Mouse (Mus musculus): ENCODE data around the gene Atp8a2. TPM values are rescaled to one million over a fixed set of nuclear protein-coding genes. Genes with fewer than 3 reads are reported as not detected.

Atp8a2 gene
- polyA plus RNA-seq, 2 experiments: 0.70 to 1.7 TPM

GRCm38 (mm10) chr14:59762227-59762626, 434.8 kb downstream of the Atp8a2 start:
- H3K27me3 ChIP-seq (ENCODE audit: control insufficient read depth, insufficient read depth, low read length): no peaks in the 10 kb centered on the region
- no peaks in the 10 kb centered on the region for H3K36me3 ChIP-seq (ENCODE audit: control insufficient read depth, insufficient read depth, low read length)
- H3K4me1 ChIP-seq (ENCODE audit: control insufficient read depth, insufficient read depth, low read length): peaks cover 30% of the 10 kb centered on the region
- H3K27ac ChIP-seq (replicated peaks; ENCODE audit: low read depth, low read length): no peak overlapping the region
- no peak for TF ChIP-seq POLR2A (IDR thresholded peaks at IDR 0.05; ENCODE audit: borderline replicate concordance, extremely low read depth, insufficient read depth, insufficient read length)
- WGBS: 47% methylated on average over 3 of the region's 3 CpGs
- no peak for ATAC-seq (ENCODE audit: low FRiP score, low read depth)
- DNase-seq (ENCODE audit: low spot score): no peak
- no peak overlapping the region for H3K4me2 ChIP-seq (replicated peaks; ENCODE audit: low read depth, low read length, severe bottlenecking)
- H3K9ac ChIP-seq (ENCODE audit: low read depth, low read length, severe bottlenecking): no peak overlapping the region
- no peak overlapping the region for H3K4me3 ChIP-seq (replicated peaks; ENCODE audit: low read length)
- no peaks in the 10 kb centered on the region for H3K9me3 ChIP-seq (ENCODE audit: control insufficient read depth, low read length)

- H3K27me3 ChIP-seq (ENCODE audit: control insufficient read depth, insufficient read depth, low read length): no peaks in the 10 kb centered on the region
- no peak overlapping the region for H3K4me3 ChIP-seq (replicated peaks; ENCODE audit: low read length)
- H3K4me2 ChIP-seq (replicated peaks; ENCODE audit: low read depth, low read length, severe bottlenecking): peak overlapping the region; percentile 33
- peak; percentile 71 for ATAC-seq (ENCODE audit: low FRiP score, low read depth)
- H3K9me3 ChIP-seq (ENCODE audit: control insufficient read depth, low read length): no peaks in the 10 kb centered on the region
- no peaks in the 10 kb centered on the region for H3K36me3 ChIP-seq (ENCODE audit: control insufficient read depth, insufficient read depth, low read length)
- no peak overlapping the region for H3K9ac ChIP-seq (ENCODE audit: low read depth, low read length, severe bottlenecking)
- no peak for TF ChIP-seq POLR2A (IDR thresholded peaks at IDR 0.05; ENCODE audit: borderline replicate concordance, extremely low read depth, insufficient read depth, insufficient read length)
- peaks cover 30% of the 10 kb centered on the region for H3K4me1 ChIP-seq (ENCODE audit: control insufficient read depth, insufficient read depth, low read length)
- 0 out of 2 replicates have a peak overlapping the region, but pooled peaks have one; percentile 29 for H3K27ac ChIP-seq (replicated peaks; ENCODE audit: low read depth, low read length)
- WGBS: 21% methylated on average over 12 of the region's 12 CpGs
- peak; percentile 57 for DNase-seq (ENCODE audit: low spot score)
These were observed 437.0 kb downstream of the Atp8a2 start for GRCm38 (mm10) chr14:59759900-59760493.

GRCm38 (mm10) chr14:59759196-59759839, 437.7 kb downstream of the Atp8a2 start:
- no peak overlapping the region for H3K9ac ChIP-seq (ENCODE audit: low read depth, low read length, severe bottlenecking)
- no peak for DNase-seq (ENCODE audit: low spot score)
- H3K36me3 ChIP-seq (ENCODE audit: control insufficient read depth, insufficient read depth, low read length): no peaks in the 10 kb centered on the region
- no peaks in the 10 kb centered on the region for H3K27me3 ChIP-seq (ENCODE audit: control insufficient read depth, insufficient read depth, low read length)
- peak; percentile 62; the same call in 1 of the 2 replicates for ATAC-seq (ENCODE audit: low FRiP score, low read depth)
- H3K9me3 ChIP-seq (ENCODE audit: control insufficient read depth, low read length): no peaks in the 10 kb centered on the region
- H3K27ac ChIP-seq (replicated peaks; ENCODE audit: low read depth, low read length): peak overlapping the region; percentile 29; the same call in 1 of the 2 replicates
- 24% methylated on average over 15 of the region's 15 CpGs for WGBS
- H3K4me2 ChIP-seq (replicated peaks; ENCODE audit: low read depth, low read length, severe bottlenecking): peak overlapping the region; percentile 33
- no peak for TF ChIP-seq POLR2A (IDR thresholded peaks at IDR 0.05; ENCODE audit: borderline replicate concordance, extremely low read depth, insufficient read depth, insufficient read length)
- H3K4me1 ChIP-seq (ENCODE audit: control insufficient read depth, insufficient read depth, low read length): peaks cover 34% of the 10 kb centered on the region
- H3K4me3 ChIP-seq (replicated peaks; ENCODE audit: low read length): no peak overlapping the region

DNA sequence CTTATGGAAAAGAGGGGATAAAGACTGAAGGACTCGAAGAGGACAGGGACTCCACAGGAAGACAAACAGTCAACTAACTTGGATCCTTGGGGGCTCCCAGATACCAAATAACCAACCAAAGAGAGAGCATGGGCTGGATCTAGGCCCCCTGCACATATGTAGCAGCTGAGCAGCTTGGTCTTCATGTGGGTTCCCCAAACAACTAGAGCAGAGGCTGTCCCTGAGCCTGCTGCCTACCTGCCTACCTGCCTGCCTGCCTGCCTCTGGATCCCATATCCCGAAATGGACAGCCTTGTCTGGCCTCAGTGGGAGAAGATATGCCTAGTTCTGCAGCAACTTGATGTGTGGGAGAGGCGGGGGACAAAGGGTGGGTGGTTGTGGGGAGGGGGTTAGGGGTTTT, 444.6 kb downstream of the Atp8a2 start:
- Histone ChIP-seq H3K9me3 (ENCODE audit: control insufficient read depth, low read length) (no peaks in the 10 kb centered on the region), H3K9ac (ENCODE audit: low read depth, low read length, severe bottlenecking) (no peak overlapping the region), H3K27me3 (ENCODE audit: control insufficient read depth, insufficient read depth, low read length) (no peaks in the 10 kb centered on the region), H3K4me3 (replicated peaks; ENCODE audit: low read length) (no peak overlapping the region), H3K36me3 (ENCODE audit: control insufficient read depth, insufficient read depth, low read length) (no peaks in the 10 kb centered on the region), H3K27ac (replicated peaks; ENCODE audit: low read depth, low read length) (no peak overlapping the region), H3K4me2 (replicated peaks; ENCODE audit: low read depth, low read length, severe bottlenecking) (no peak overlapping the region), H3K4me1 (ENCODE audit: control insufficient read depth, insufficient read depth, low read length) (peaks cover 13% of the 10 kb centered on the region)
- TF ChIP-seq POLR2A (IDR thresholded peaks at IDR 0.05; ENCODE audit: borderline replicate concordance, extremely low read depth, insufficient read depth, insufficient read length): no peak
- DNase-seq (ENCODE audit: low spot score): no peak
- no peak for ATAC-seq (ENCODE audit: low FRiP score, low read depth)
- WGBS: 78% methylated on average over 3 of the region's 3 CpGs

DNA sequence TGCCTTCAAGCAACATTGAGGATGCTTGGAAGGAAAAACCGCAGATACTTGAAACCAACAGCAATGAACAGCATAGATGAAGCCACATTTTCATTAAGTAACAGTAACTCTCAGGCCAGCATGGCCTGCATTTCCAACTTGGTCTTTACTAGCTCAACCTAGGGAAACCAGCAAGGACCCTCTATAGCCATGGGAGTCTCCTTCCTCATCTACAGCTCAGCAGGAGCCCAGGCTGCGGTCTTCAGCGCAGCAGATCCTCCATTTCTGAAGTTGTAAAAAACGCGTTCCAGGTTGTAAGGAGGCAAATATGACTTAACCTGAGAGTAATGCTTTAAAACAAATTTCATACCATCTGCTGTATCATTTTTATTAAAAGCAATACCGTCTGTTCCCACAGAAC, 447.0 kb downstream of the Atp8a2 start:
- no peaks in the 10 kb centered on the region for H3K9me3 ChIP-seq (ENCODE audit: control insufficient read depth, low read length)
- no peak overlapping the region for H3K4me3 ChIP-seq (replicated peaks; ENCODE audit: low read length)
- DNase-seq (ENCODE audit: low spot score): peak; percentile 3
- H3K4me1 ChIP-seq (ENCODE audit: control insufficient read depth, insufficient read depth, low read length): 0 out of 2 replicates have a peak, but pooled peaks cover 4% of the 10 kb centered on the region
- peak; percentile 55; the same call in 1 of the 2 replicates for ATAC-seq (ENCODE audit: low FRiP score, low read depth)
- whole genome bisulfite sequencing: 62% methylated on average over 6 of the region's 6 CpGs
- no peaks in the 10 kb centered on the region for H3K36me3 ChIP-seq (ENCODE audit: control insufficient read depth, insufficient read depth, low read length)
- H3K27ac ChIP-seq (replicated peaks; ENCODE audit: low read depth, low read length): no peak overlapping the region
- no peaks in the 10 kb centered on the region for H3K27me3 ChIP-seq (ENCODE audit: control insufficient read depth, insufficient read depth, low read length)
- no peak overlapping the region for H3K9ac ChIP-seq (ENCODE audit: low read depth, low read length, severe bottlenecking)
- no peak for TF ChIP-seq POLR2A (IDR thresholded peaks at IDR 0.05; ENCODE audit: borderline replicate concordance, extremely low read depth, insufficient read depth, insufficient read length)
- H3K4me2 ChIP-seq (replicated peaks; ENCODE audit: low read depth, low read length, severe bottlenecking): no peak overlapping the region
